Mouse (Mus musculus) heart, postnatal 0 days (tissue): ENCODE results near the gene Ccdc92b.

Source experiments
- CTCF ChIP-seq: IDR thresholded peaks from 2 replicates; pipeline ENCODE4 v1.5.1; 2016; ENCODE audit warnings: antibody characterized with exemption, control low read depth, low read depth
- EP300 ChIP-seq: IDR thresholded peaks from 2 replicates; pipeline ENCODE4 v1.6.1; 2016; ENCODE audit warnings: antibody characterized with exemption, low read depth

DNA sequence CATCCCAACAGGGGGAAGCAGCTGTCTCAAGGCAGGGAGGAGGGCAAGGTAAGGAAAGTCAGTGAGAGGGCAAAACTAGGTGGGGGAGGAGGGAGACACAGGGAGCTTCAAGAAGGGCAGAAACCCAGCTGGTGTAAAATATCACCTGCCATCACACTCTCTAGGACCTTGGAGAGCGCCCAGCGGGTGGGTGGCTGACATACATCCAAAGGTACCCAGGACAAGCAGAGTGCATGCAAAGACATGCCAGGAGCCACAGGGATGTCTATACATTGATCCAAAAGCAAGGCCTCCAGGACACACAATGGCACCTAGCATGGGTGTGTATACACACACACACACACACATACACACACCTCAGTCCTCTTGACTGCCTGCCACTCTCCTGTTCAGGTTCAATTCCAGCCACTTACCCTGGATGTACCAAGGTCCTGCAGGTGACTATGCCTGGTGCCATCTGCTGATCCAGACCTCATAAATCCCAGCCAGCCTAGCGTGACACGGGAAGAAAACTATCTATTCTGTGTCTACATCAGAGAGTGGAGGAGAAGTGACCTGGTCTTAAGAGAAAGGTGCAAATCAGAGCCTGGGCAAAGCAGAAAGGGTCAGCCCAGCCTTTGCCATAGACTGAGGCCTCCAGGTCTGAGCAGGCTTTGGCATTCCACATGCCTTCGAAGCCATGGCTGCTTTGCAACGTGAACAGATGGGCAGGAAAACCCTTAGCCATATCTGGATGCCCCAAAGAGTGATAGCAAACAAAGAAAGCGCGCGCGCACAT lies 34.3 kb upstream of the Ccdc92b start:
- no peak for TF ChIP-seq CTCF
- no peak for TF ChIP-seq EP300
